Mouse (Mus musculus) skeletal muscle tissue, adult 2 months (tissue): ENCODE data around the gene Cdk2.

ENCODE experiments used
- DNase-seq: peaks from one replicate; pipeline ENCODE4 v3.0.0-alpha.2; 2012; ENCODE audit warnings: low read depth, low spot score

Gene Cdk2

GRCm38 (mm10) chr10:128703895-128704294 is 936 bp downstream of the Cdk2 start, which contains the start of gene Pmel:
Pmel (plus strand) TSS chr10:128704195.
- no peak for DNase-seq

- DNase-seq = no peak
Observed at GRCm38 (mm10) chr10:128702328-128703007, 2.4 kb downstream of the Cdk2 start.

- DNase-seq = no peak
Observed at GRCm38 (mm10) chr10:128700712-128701111, 4.1 kb downstream of the Cdk2 start.

- no peak for DNase-seq
Observed at GRCm38 (mm10) chr10:128699611-128700010, 5.2 kb downstream of the Cdk2 start.

- DNase-seq = no peak
Observed at GRCm38 (mm10) chr10:128699006-128699405, 5.8 kb downstream of the Cdk2 start.

GRCm38 (mm10) chr10:128697072-128697725 is 7.6 kb downstream of the Cdk2 start:
- no peak for DNase-seq

- DNase-seq = peak; percentile 100
Observed at GRCm38 (mm10) chr10:128695992-128696807, 8.6 kb downstream of the Cdk2 start, which contains the start of gene Rab5b. Rab5b (minus strand) TSS chr10:128696264.

GRCm38 (mm10) chr10:128695411-128695991 is 9.3 kb downstream of the Cdk2 start:
- DNase-seq = peak; percentile 30

- no peak for DNase-seq
Observed at GRCm38 (mm10) chr10:128674469-128675008, 30.3 kb downstream of the Cdk2 start.

GRCm38 (mm10) chr10:128673763-128674468 is 30.9 kb downstream of the Cdk2 start, which contains the start of gene Suox:
Suox (minus strand) TSS chr10:128674073.
- peak; percentile 81 for DNase-seq

GRCm38 (mm10) chr10:128671148-128671547 is 33.7 kb downstream of the Cdk2 start:
- no peak for DNase-seq

GRCm38 (mm10) chr10:128668790-128669672 is 35.8 kb downstream of the Cdk2 start:
- DNase-seq = no peak

GRCm38 (mm10) chr10:128665806-128666205 is 39.0 kb downstream of the Cdk2 start:
- no peak for DNase-seq

GRCm38 (mm10) chr10:128665307-128665706 is 39.5 kb downstream of the Cdk2 start:
- DNase-seq = no peak

GRCm38 (mm10) chr10:128664808-128665207 is 40.0 kb downstream of the Cdk2 start:
- DNase-seq = no peak

GRCm38 (mm10) chr10:128663441-128664220 is 41.2 kb downstream of the Cdk2 start:
- no peak for DNase-seq

- no peak for DNase-seq
Observed at GRCm38 (mm10) chr10:128662465-128662864, 42.4 kb downstream of the Cdk2 start.

GRCm38 (mm10) chr10:128659490-128659889 is 45.3 kb downstream of the Cdk2 start:
- DNase-seq = no peak

GRCm38 (mm10) chr10:128657844-128658243 is 47.0 kb downstream of the Cdk2 start:
- no peak for DNase-seq
